Mouse (Mus musculus) C2C12 (cell line): Measurements from ENCODE around the gene Rassf3.

Source experiments
- CEBPB ChIP-seq: IDR thresholded peaks from one replicate; pipeline ENCODE4 v1.6.1; 2011; ENCODE audit warnings: low read depth, mild to moderate bottlenecking, control low read depth, moderate library complexity
- CTCF ChIP-seq: IDR thresholded peaks from one replicate; pipeline ENCODE4 v1.5.1; 2011; ENCODE audit not compliant: control insufficient read depth, insufficient read depth, insufficient read length
- MAX ChIP-seq: IDR thresholded peaks from one replicate; pipeline ENCODE4 v1.6.1; 2011; ENCODE audit warnings: mild to moderate bottlenecking, control low read depth
- USF1 ChIP-seq: IDR thresholded peaks from one replicate; pipeline ENCODE4 v1.6.1; 2011; ENCODE audit warnings: low read depth, mild to moderate bottlenecking, control low read depth, moderate library complexity

- TF ChIP-seq USF1 (no peak), CTCF (no peak), MAX (no peak), CEBPB (no peak)
Observed at GRCm38 (mm10) chr10:121488623-121489299, 12.6 kb upstream of the Rassf3 start.
